Mouse (Mus musculus): ENCODE results near the gene Sh3d21. TPM values are rescaled to one million over a fixed set of nuclear protein-coding genes. Genes with fewer than 3 reads are reported as not detected.
A peak's percentile ranks its signal among the peaks of the same experiment; 100 is the strongest.

Gene Sh3d21
- polyA plus RNA-seq, 1 experiment from 2014 or later, result 7.0 TPM

- no peak overlapping the region for H3K27ac ChIP-seq (ENCODE audit: low read depth)
- H3K4me2 ChIP-seq, result no peak overlapping the region
- no peaks in the 10 kb centered on the region for H3K27me3 ChIP-seq (ENCODE audit: insufficient read depth, low read length)
- peaks cover 7% of the 10 kb centered on the region for H3K36me3 ChIP-seq (ENCODE audit: insufficient read depth)
- H3K4me3 ChIP-seq (ENCODE audit: low read depth, low read length), result no peak overlapping the region
- no peak overlapping the region for H3K9ac ChIP-seq
- DNase-seq, result no peak
- no peak for TF ChIP-seq CTCF (IDR thresholded peaks at IDR 0.05; ENCODE audit: low read depth)
- no peaks in the 10 kb centered on the region for H3K9me3 ChIP-seq (ENCODE audit: low read depth, low read length)
- H3K4me1 ChIP-seq (ENCODE audit: insufficient read depth), result peaks cover 8% of the 10 kb centered on the region
- WGBS, result 87% methylated on average over 8 of the region's 8 CpGs
- no peak for ATAC-seq (ENCODE audit: insufficient read depth)
Observed at GRCm38 (mm10) chr4:126160981-126161380, 2.3 kb downstream of the Sh3d21 start.

DNA sequence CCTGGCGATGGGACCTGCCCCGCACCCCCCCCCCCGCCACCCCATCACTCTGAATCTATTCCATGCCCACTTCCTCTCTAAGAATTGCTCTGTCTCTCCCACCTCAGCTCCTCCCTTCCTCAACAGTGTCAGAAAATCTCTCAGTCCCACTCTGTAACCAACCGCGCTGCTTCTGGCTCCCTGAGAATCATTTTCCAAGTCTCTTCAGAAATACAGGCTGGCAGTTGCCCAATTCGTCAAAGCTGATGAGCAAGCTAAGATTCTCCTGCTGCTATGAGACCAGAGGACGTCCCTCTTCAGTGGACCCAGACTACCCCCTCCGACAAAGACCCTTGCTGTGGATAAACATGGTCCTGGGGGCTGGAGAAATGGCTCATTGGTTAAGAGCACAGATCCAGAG is 3.8 kb downstream of the Sh3d21 start:
- ATAC-seq (ENCODE audit: insufficient read depth), result no peak
- Histone ChIP-seq H3K27me3 (ENCODE audit: insufficient read depth, low read length) (no peaks in the 10 kb centered on the region), H3K9me3 (ENCODE audit: low read depth, low read length) (no peaks in the 10 kb centered on the region), H3K4me2 (no peak overlapping the region), H3K36me3 (ENCODE audit: insufficient read depth) (no peaks in the 10 kb centered on the region), H3K27ac (ENCODE audit: low read depth) (no peak overlapping the region), H3K4me1 (ENCODE audit: insufficient read depth) (peaks cover 17% of the 10 kb centered on the region), H3K9ac (no peak overlapping the region), H3K4me3 (ENCODE audit: low read depth, low read length) (no peak overlapping the region)
- 62% methylated on average over 8 of the region's 8 CpGs for WGBS
- peak; percentile 59 for DNase-seq
- TF ChIP-seq CTCF (IDR thresholded peaks at IDR 0.05; ENCODE audit: low read depth), result no peak

DNA sequence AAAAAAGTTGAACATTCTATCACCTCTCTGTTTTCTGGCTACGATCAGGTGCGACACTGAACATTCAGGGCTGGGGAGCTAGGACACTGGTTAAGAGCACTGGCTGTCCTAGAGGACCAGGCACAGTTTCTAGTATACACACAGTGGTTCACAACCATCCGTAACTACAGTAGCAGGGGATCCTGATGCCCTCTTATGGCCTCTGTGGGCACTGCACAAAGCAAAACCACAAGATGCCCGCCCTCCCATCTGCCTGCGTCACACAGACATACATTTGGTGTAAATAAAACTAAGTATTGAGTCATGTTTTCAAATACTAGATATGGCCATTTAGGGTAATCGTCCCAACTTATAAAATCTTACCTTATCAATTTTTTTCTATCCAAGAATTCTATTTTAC is 5.7 kb downstream of the Sh3d21 start:
- Histone ChIP-seq H3K27me3 (ENCODE audit: insufficient read depth, low read length) (no peaks in the 10 kb centered on the region), H3K9ac (no peak overlapping the region), H3K4me3 (ENCODE audit: low read depth, low read length) (no peak overlapping the region), H3K4me2 (no peak overlapping the region), H3K27ac (ENCODE audit: low read depth) (no peak overlapping the region), H3K9me3 (ENCODE audit: low read depth, low read length) (no peaks in the 10 kb centered on the region), H3K4me1 (ENCODE audit: insufficient read depth) (peaks cover 11% of the 10 kb centered on the region), H3K36me3 (ENCODE audit: insufficient read depth) (no peaks in the 10 kb centered on the region)
- DNase-seq (no peak), ATAC-seq (ENCODE audit: insufficient read depth) (no peak)
- 91% methylated on average over 6 of the region's 6 CpGs for WGBS
- TF ChIP-seq CTCF (IDR thresholded peaks at IDR 0.05; ENCODE audit: low read depth), result peak; percentile 25; the same call in 1 of the 2 replicates

- DNase-seq (no peak), ATAC-seq (ENCODE audit: insufficient read depth) (no peak)
- Histone ChIP-seq H3K27ac (ENCODE audit: low read depth) (peak overlapping the region; percentile 81; the same call in 1 of the 2 replicates), H3K9me3 (ENCODE audit: low read depth, low read length) (no peaks in the 10 kb centered on the region), H3K27me3 (ENCODE audit: insufficient read depth, low read length) (no peaks in the 10 kb centered on the region), H3K9ac (no peak overlapping the region), H3K4me3 (ENCODE audit: low read depth, low read length) (no peak overlapping the region), H3K36me3 (ENCODE audit: insufficient read depth) (peaks cover 6% of the 10 kb centered on the region; the same call in 1 of the 2 replicates), H3K4me2 (no peak overlapping the region), H3K4me1 (ENCODE audit: insufficient read depth) (peaks cover 11% of the 10 kb centered on the region)
- TF ChIP-seq CTCF (IDR thresholded peaks at IDR 0.05; ENCODE audit: low read depth), result peak; percentile 85
- WGBS, result 59% methylated on average over 5 of the region's 5 CpGs
Observed at GRCm38 (mm10) chr4:126156617-126157016, 6.7 kb downstream of the Sh3d21 start.

- H3K4me3 ChIP-seq (ENCODE audit: low read depth, low read length), result no peak overlapping the region
- peaks cover 11% of the 10 kb centered on the region; the same call in 1 of the 2 replicates for H3K36me3 ChIP-seq (ENCODE audit: insufficient read depth)
- peak; percentile 48 for ATAC-seq (ENCODE audit: insufficient read depth)
- H3K9ac ChIP-seq, result no peak overlapping the region
- peak overlapping the region; percentile 81 for H3K27ac ChIP-seq (ENCODE audit: low read depth)
- no peaks in the 10 kb centered on the region for H3K27me3 ChIP-seq (ENCODE audit: insufficient read depth, low read length)
- no peak overlapping the region for H3K4me2 ChIP-seq
- peak; percentile 58 for DNase-seq
- TF ChIP-seq CTCF (IDR thresholded peaks at IDR 0.05; ENCODE audit: low read depth), result no peak
- peaks cover 15% of the 10 kb centered on the region for H3K4me1 ChIP-seq (ENCODE audit: insufficient read depth)
- no peaks in the 10 kb centered on the region for H3K9me3 ChIP-seq (ENCODE audit: low read depth, low read length)
- 8% methylated on average over 2 of the region's 2 CpGs for WGBS
Observed at GRCm38 (mm10) chr4:126155869-126156268, 7.4 kb downstream of the Sh3d21 start.

DNA sequence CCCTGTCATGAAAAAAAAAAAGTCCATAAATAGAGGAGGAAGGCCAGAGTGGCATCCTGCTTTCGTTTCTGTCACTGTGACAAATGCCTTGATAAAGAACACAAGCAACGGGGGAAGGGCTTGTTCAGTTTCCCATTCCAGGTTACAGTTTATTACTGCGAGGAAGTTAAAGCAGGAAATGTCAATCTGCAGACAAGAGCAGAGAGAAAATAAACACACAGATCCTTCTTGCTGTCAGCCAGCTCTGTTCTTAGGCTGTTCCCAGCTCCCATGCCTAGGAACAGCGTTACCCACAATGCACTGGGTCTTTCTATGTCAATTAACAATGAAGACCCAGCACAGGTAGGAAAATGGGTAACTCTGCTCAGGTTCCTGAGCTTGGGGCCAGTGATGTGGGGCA is 8.1 kb downstream of the Sh3d21 start:
- H3K4me1 ChIP-seq (ENCODE audit: insufficient read depth), result peaks cover 17% of the 10 kb centered on the region
- WGBS, result 23% methylated on average over 4 of the region's 4 CpGs
- no peak overlapping the region for H3K4me3 ChIP-seq (ENCODE audit: low read depth, low read length)
- H3K4me2 ChIP-seq, result no peak overlapping the region
- H3K27me3 ChIP-seq (ENCODE audit: insufficient read depth, low read length), result no peaks in the 10 kb centered on the region
- no peak for TF ChIP-seq CTCF (IDR thresholded peaks at IDR 0.05; ENCODE audit: low read depth)
- DNase-seq (peak; percentile 67), ATAC-seq (ENCODE audit: insufficient read depth) (no peak)
- H3K9ac ChIP-seq, result no peak overlapping the region
- H3K36me3 ChIP-seq (ENCODE audit: insufficient read depth), result peaks cover 11% of the 10 kb centered on the region; the same call in 1 of the 2 replicates
- no peaks in the 10 kb centered on the region for H3K9me3 ChIP-seq (ENCODE audit: low read depth, low read length)
- H3K27ac ChIP-seq (ENCODE audit: low read depth), result peak overlapping the region; percentile 81

- no peak overlapping the region for H3K27ac ChIP-seq (ENCODE audit: low read depth)
- H3K9me3 ChIP-seq (ENCODE audit: low read depth, low read length), result no peaks in the 10 kb centered on the region
- peaks cover 21% of the 10 kb centered on the region for H3K4me1 ChIP-seq (ENCODE audit: insufficient read depth)
- WGBS, result 48% methylated on average over 14 of the region's 14 CpGs
- H3K27me3 ChIP-seq (ENCODE audit: insufficient read depth, low read length), result no peaks in the 10 kb centered on the region
- no peak for TF ChIP-seq CTCF (IDR thresholded peaks at IDR 0.05; ENCODE audit: low read depth)
- DNase-seq (no peak), ATAC-seq (ENCODE audit: insufficient read depth) (no peak)
- no peak overlapping the region for H3K9ac ChIP-seq
- no peak overlapping the region for H3K4me2 ChIP-seq
- H3K4me3 ChIP-seq (ENCODE audit: low read depth, low read length), result no peak overlapping the region
- H3K36me3 ChIP-seq (ENCODE audit: insufficient read depth), result peaks cover 18% of the 10 kb centered on the region
Observed at GRCm38 (mm10) chr4:126152864-126153263, 10.4 kb downstream of the Sh3d21 start.

All from lung, embryonic 14.5 days (tissue).